Mouse (Mus musculus) intestine, embryonic 14.5 days (tissue): ENCODE results near the gene Brinp3. TPM values are rescaled to one million over a fixed set of nuclear protein-coding genes. Genes with fewer than 3 reads are reported as not detected.
"Not testable (repeated sequence)": the region's sequence is repeated elsewhere in the genome, so short reads cannot be mapped to it uniquely, and the experiment has no call there.

Experiments used
- ATAC-seq: fragments of 200-750 bp; cut with Nextera tagmentation; replicated peaks from 2 replicates; pipeline ENCODE4 v1.8.0; 2017; ENCODE audit warnings: low read depth, moderate number of reproducible peaks, moderate TSS enrichment, moderate library complexity; ENCODE audit not compliant: low FRiP score, low TSS enrichment
- DNase-seq: peaks from one replicate; pipeline ENCODE4 v3.0.0-alpha.2; 2018; ENCODE audit warnings: low spot score
- H3K27ac ChIP-seq: fragments of 300-500 bp; sonication (generic); 2 replicates; pipeline ENCODE4 v1.5.1; 2014; ENCODE audit warnings: low read depth, mild to moderate bottlenecking, control low read depth
- H3K27me3 ChIP-seq: fragments of 300-500 bp; sonication (generic); replicated peaks from 2 replicates; pipeline ENCODE4 v1.6.1; 2014; ENCODE audit warnings: low read length, control low read depth; ENCODE audit not compliant: control insufficient read depth, insufficient read depth
- H3K36me3 ChIP-seq: fragments of 300-500 bp; sonication (generic); 2 replicates; pipeline ENCODE4 v1.6.1; 2014; ENCODE audit warnings: low read length, control low read depth; ENCODE audit not compliant: control insufficient read depth, insufficient read depth
- H3K4me1 ChIP-seq: fragments of 300-500 bp; sonication (generic); replicated peaks from 2 replicates; pipeline ENCODE4 v1.6.1; 2014; ENCODE audit warnings: low read length, control low read depth, mixed read lengths; ENCODE audit not compliant: control insufficient read depth, insufficient read depth
- H3K4me2 ChIP-seq: fragments of 300-500 bp; sonication (generic); 2 replicates; pipeline ENCODE4 v1.6.1; 2014; ENCODE audit warnings: low read length
- H3K4me3 ChIP-seq: fragments of 300-500 bp; sonication (generic); 2 replicates; pipeline ENCODE4 v1.5.1; 2014; ENCODE audit warnings: low read depth, low read length, control low read depth, mixed read lengths
- H3K9ac ChIP-seq: fragments of 300-500 bp; sonication (generic); 2 replicates; pipeline ENCODE4 v1.6.1; 2014; ENCODE audit warnings: mild to moderate bottlenecking, low read length
- H3K9me3 ChIP-seq: fragments of 300-500 bp; sonication (generic); 2 replicates; pipeline ENCODE4 v1.6.1; 2016; ENCODE audit warnings: low read length, control low read depth; ENCODE audit not compliant: control insufficient read depth
- WGBS: fragments of 180-500 bp; shearing (Covaris S2); extraction: QIAGEN DNeasy Blood & Tissue Kit; methylation state at CpG from one replicate; pipeline ENCODE4 v1.1.7; 2014; 5-methylcytosine and 5-hydroxymethylcytosine counted together
- polyA plus RNA-seq: library from polyadenylated mRNA; unstranded; fragments of >200 nt; fragmentation: Nextera tagmentation; extraction: Ambion mirVana; gene quantifications from 2 replicates; pipeline ENCODE4 v1.2.1, GENCODE M21; 2014

Brinp3 gene
- polyA plus RNA-seq, 1 experiment from 2014 or later, result 2.3 TPM

DNA sequence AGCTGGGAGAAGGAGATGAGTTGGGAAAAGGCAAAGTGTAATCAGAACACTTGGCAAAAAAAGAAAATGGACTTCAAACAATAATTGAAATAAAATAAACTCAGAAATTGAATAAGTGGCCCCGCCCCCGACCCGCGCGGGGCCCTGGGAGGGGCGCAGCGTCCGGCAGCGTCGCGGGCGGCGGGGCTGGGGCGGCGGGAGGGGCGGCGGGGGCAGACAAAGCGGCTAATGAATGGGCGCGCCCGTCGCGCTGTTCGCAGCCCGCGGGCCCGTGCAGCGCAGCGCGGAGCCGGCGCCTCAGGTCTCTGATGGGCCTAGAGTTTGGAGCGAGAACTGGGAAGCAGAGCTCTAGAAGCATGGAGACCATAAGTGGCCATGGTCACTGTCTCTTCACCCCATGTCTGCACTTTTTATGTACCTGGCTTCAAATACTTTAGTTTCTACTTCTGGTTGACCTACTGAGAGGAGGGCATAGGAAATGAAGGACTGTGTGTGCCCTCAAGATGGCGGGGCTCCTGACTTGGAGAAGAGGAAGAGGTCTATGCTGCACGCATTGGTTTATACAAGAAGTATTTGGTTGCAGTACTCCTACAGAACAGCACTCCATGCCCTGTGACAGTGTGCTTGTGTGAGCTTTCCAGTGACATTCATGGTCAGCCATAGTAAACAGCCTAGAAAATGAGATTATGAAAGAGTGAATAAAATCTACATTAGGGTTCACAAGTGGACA lies 230.4 kb downstream of the Brinp3 start:
- H3K4me2 ChIP-seq, result peak overlapping the region; percentile 53
- DNase-seq, result peak; percentile 53
- not testable (repeated sequence) for H3K9ac ChIP-seq, ATAC-seq, H3K9me3 ChIP-seq, H3K36me3 ChIP-seq, H3K27me3 ChIP-seq, H3K4me1 ChIP-seq, H3K27ac ChIP-seq
- WGBS, result 6% methylated on average over 30 of the region's 35 CpGs
- peak overlapping the region; percentile 33 for H3K4me3 ChIP-seq

- Histone ChIP-seq H3K9me3 (no peaks in the 10 kb centered on the region), H3K4me1 (no peaks in the 10 kb centered on the region), H3K4me2 (no peak overlapping the region), H3K9ac (no peak overlapping the region), H3K27ac (no peak overlapping the region), H3K27me3 (no peaks in the 10 kb centered on the region), H3K4me3 (no peak overlapping the region), H3K36me3 (no peaks in the 10 kb centered on the region)
- no peak for ATAC-seq
- no peak for DNase-seq
These were observed 256.5 kb downstream of the Brinp3 start for GRCm38 (mm10) chr1:146751066-146751465.

GRCm38 (mm10) chr1:146783259-146783658 lies 288.7 kb downstream of the Brinp3 start:
- H3K4me2 ChIP-seq, result no peak overlapping the region
- no peaks in the 10 kb centered on the region for H3K4me1 ChIP-seq
- no peak overlapping the region for H3K4me3 ChIP-seq
- ATAC-seq (no peak), DNase-seq (no peak)
- H3K9ac ChIP-seq, result no peak overlapping the region
- no peaks in the 10 kb centered on the region for H3K36me3 ChIP-seq
- H3K27ac ChIP-seq, result no peak overlapping the region
- no peaks in the 10 kb centered on the region for H3K9me3 ChIP-seq
- 60% methylated on average over 4 of the region's 4 CpGs for WGBS
- no peaks in the 10 kb centered on the region for H3K27me3 ChIP-seq

GRCm38 (mm10) chr1:146787236-146787635 lies 292.7 kb downstream of the Brinp3 start:
- H3K9me3 ChIP-seq, result no peaks in the 10 kb centered on the region
- DNase-seq, result no peak
- 56% methylated on average over 2 of the region's 2 CpGs for WGBS
- no peaks in the 10 kb centered on the region for H3K36me3 ChIP-seq
- no peaks in the 10 kb centered on the region for H3K4me1 ChIP-seq
- no peak overlapping the region for H3K4me2 ChIP-seq
- ATAC-seq, result no peak
- H3K27me3 ChIP-seq, result no peaks in the 10 kb centered on the region
- no peak overlapping the region for H3K9ac ChIP-seq
- H3K27ac ChIP-seq, result no peak overlapping the region
- H3K4me3 ChIP-seq, result no peak overlapping the region

GRCm38 (mm10) chr1:146792826-146793225 lies 298.3 kb downstream of the Brinp3 start:
- ATAC-seq (no peak), DNase-seq (no peak)
- Histone ChIP-seq H3K27me3 (no peaks in the 10 kb centered on the region), H3K36me3 (no peaks in the 10 kb centered on the region), H3K27ac (no peak overlapping the region), H3K9me3 (no peaks in the 10 kb centered on the region), H3K4me1 (no peaks in the 10 kb centered on the region), H3K4me2 (no peak overlapping the region), H3K4me3 (no peak overlapping the region), H3K9ac (no peak overlapping the region)

DNA sequence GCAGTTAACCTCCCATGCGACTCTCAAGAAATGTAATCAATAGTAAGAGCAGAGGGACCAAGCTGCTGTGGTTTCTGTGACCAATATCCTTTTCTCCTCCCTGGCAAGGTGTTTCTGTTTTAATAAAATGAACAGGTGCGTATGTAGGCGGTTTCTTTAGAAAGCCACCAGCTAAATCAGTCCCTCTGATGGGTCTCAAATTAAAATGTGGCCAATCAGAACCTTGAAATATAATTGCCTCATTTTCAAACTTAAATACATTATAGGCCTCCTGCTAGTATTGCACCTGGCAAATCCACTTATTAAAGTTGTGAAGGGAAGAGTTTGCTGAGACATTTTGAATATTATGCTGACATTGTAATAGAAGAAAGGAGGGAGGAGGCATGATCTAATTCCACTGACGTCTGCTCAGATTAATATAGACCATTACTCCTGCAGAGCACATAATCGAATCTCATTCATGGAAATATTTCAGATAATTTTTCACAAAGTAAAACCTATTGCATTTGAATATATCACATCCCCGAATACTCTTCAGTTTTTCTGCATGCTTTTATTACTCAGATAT lies 305.5 kb downstream of the Brinp3 start:
- no peak overlapping the region for H3K4me2 ChIP-seq
- H3K9ac ChIP-seq, result no peak overlapping the region
- no peak overlapping the region for H3K4me3 ChIP-seq
- H3K4me1 ChIP-seq, result no peaks in the 10 kb centered on the region
- ATAC-seq (no peak), DNase-seq (no peak)
- WGBS, result 87% methylated on average over 6 of the region's 6 CpGs
- H3K36me3 ChIP-seq, result no peaks in the 10 kb centered on the region
- no peaks in the 10 kb centered on the region for H3K9me3 ChIP-seq
- no peak overlapping the region for H3K27ac ChIP-seq
- no peaks in the 10 kb centered on the region for H3K27me3 ChIP-seq

GRCm38 (mm10) chr1:146801821-146802220 lies 307.3 kb downstream of the Brinp3 start:
- no peak for DNase-seq
- no peaks in the 10 kb centered on the region for H3K27me3 ChIP-seq
- no peak overlapping the region for H3K4me3 ChIP-seq
- H3K9me3 ChIP-seq, result no peaks in the 10 kb centered on the region
- H3K9ac ChIP-seq, result no peak overlapping the region
- WGBS, result 86% methylated on average over 3 of the region's 3 CpGs
- no peak for ATAC-seq
- H3K27ac ChIP-seq, result no peak overlapping the region
- no peaks in the 10 kb centered on the region for H3K4me1 ChIP-seq
- H3K4me2 ChIP-seq, result no peak overlapping the region
- H3K36me3 ChIP-seq, result no peaks in the 10 kb centered on the region

DNA sequence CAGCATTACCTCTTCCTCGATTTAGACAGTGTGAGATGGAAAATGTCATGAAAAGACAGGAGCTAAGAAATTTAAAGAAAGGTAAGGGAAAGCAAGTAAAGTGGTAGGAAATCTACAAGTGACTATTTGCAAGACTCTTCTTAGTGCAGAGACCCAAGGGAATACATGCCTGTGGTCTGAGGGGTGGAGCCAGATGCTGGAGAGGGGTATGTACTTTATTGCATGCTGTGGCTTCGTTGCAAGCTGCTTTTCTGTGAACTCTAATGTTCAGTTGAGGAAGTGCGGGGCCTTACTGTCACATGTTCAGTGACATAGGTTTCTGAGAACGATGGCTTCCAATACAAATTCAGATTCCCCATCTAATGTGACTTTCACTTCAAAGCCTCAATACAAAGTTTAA lies 313.2 kb downstream of the Brinp3 start:
- 79% methylated on average over 4 of the region's 4 CpGs for WGBS
- Histone ChIP-seq H3K4me3 (no peak overlapping the region), H3K36me3 (no peaks in the 10 kb centered on the region), H3K9me3 (no peaks in the 10 kb centered on the region), H3K27ac (no peak overlapping the region), H3K4me2 (no peak overlapping the region), H3K9ac (no peak overlapping the region), H3K27me3 (no peaks in the 10 kb centered on the region), H3K4me1 (no peaks in the 10 kb centered on the region)
- no peak for DNase-seq
- ATAC-seq, result no peak

DNA sequence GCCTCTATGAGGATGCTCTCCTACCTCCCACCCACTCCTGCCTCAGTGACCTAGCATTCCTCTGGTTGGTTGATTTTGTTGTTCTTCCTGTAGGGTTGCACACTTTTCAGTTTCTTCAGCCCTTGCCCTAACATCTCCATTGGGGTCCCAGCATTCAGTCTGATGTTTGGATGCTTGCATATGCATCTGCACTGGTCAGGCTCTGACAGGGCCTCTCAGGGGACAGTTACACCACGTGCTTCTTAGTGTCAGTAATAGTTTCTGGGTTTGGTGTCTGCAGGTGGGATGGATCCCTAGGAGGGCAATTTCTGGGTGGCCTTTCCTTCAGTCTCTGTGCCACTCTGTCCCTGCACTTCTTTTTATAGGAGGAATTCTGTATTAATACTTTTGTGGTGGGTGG lies 339.3 kb downstream of the Brinp3 start:
- DNase-seq (no peak), ATAC-seq (no peak)
- H3K9me3 ChIP-seq, result no peaks in the 10 kb centered on the region
- no peaks in the 10 kb centered on the region for H3K4me1 ChIP-seq
- no peak overlapping the region for H3K9ac ChIP-seq
- H3K36me3 ChIP-seq, result no peaks in the 10 kb centered on the region
- no peak overlapping the region for H3K27ac ChIP-seq
- no peak overlapping the region for H3K4me3 ChIP-seq
- H3K4me2 ChIP-seq, result no peak overlapping the region
- 17% methylated on average over 1 of the region's 1 CpGs for WGBS
- H3K27me3 ChIP-seq, result no peaks in the 10 kb centered on the region
